Mouse (Mus musculus) left cerebral cortex, adult 9 months (tissue): ENCODE measurements around the gene Dyrk3.
"Not testable (repeated sequence)": the region's sequence is repeated elsewhere in the genome, so short reads cannot be mapped to it uniquely, and the experiment has no call there.

ENCODE experiments used
- DNase-seq, 2 experiments: peaks; one replicate each; pipeline ENCODE4 v3.0.0; 2022; ENCODE audit warnings: low spot score in 2 of 2

Dyrk3 gene

DNA sequence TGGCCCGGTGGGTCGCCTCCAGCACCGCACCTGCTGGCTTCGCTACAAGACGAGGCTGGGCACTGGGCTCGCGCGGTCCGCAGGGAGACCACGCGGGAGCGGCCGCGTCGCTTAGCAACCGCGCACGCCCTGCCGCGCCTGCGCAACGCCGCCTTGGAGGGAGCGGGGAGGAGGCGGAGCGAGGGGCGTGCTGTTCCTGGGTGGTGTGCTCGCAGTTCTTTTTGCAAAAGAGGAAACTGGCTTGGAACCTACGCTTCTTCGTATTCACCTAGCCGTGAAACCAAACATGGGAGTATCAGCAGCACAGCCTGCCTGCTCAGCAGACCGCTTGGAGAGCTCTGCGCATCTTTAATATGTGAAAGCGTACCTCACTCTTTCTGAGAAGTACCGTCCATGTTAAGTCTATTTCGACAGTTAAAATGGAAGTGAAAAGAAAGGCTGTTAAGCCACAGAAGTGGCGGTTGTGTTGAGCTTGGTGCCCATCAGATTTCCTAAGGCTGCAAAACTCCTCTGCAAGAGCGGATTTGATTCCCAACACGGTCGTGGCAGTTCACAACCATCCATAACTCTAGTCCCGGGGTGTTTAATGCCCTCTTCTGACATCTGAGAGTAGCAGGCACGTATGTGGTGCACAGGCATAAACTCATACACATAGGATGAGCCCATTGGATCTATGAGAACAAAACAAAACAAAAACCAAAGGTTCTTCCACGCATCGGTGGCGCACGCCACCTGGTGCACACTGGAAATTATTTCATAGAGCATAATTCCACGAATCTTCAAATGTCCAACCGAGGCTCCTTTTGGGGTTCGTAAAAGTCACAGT is at the start of gene Dyrk3:
Dyrk3 (minus strand) TSS at position 150 of the 826 bp plus-strand sequence.
- DNase-seq = peak; percentile 69 to 86

DNA sequence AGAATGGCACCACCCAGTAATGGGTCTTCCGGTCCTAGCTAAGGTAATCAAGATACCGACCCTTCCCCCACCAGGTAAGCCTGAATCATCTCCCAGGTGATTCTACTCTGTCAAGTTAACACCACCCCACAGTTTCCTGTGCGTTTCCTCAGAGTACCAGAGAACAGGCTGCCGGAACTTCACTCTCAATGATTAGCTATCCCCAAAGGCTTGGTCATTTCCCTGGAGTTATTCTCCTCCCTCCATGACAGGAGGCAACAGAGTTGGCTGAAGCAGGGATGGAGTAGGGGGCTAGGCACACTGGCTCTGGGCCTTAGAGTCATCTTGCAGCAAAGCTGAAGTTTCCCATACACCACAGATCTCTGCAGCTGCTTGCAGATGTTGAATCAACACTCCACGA is 49.7 kb upstream of the Dyrk3 start:
- DNase-seq = no peak

DNA sequence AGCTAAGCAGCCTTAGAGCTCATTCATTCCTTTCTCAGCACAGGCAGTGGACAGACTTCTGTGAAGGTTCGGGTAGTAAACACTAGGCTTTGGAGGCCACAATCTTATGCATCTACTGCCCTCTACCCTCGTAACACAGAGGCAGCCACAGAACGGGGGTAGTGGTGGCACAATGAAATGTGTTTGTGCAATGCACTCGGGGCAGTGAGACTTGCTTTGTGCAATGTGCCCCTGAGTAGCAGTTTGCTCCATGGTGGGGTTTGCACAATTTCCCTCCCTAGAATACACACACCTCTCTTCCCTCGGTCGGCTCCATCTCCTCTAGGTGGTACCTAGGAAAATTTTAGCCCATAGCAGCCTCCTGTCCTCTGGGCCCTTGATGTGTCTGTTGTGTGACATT is 48.9 kb upstream of the Dyrk3 start:
- no peak for DNase-seq

DNA sequence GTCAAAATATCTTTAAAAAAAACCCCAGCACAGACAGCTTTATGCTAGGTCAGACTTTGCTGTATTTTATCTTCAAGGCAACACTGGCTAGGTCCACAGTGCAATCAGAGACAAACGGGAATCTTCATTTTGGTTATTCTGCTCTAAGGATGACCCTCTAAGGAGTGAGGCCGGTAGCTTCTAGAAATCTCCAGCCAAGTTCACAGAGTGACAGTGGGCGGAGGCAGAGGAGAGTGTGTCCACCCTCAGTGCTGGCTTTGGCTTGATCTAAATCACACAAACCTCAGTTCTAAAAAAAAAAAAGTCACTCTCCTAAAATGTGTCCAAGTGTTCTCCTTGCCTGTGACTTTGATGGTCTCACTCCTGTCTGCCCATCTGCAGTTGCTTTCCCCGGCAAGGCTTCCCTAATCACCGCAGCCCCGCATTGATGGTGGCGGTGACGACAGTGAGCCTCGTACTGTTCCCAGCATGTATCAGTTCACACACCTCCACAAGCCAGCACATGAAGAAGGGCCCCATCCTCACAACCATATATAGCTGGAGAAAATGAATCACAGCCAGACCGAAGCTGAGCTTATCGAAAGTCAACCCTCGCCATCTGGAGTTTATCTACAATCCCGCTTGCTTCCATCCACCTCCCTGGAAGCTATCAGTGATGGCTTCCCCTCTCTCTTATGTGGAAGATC is 47.8 kb upstream of the Dyrk3 start:
- peak in 1 of 2 experiments; percentile 57 for DNase-seq

DNA sequence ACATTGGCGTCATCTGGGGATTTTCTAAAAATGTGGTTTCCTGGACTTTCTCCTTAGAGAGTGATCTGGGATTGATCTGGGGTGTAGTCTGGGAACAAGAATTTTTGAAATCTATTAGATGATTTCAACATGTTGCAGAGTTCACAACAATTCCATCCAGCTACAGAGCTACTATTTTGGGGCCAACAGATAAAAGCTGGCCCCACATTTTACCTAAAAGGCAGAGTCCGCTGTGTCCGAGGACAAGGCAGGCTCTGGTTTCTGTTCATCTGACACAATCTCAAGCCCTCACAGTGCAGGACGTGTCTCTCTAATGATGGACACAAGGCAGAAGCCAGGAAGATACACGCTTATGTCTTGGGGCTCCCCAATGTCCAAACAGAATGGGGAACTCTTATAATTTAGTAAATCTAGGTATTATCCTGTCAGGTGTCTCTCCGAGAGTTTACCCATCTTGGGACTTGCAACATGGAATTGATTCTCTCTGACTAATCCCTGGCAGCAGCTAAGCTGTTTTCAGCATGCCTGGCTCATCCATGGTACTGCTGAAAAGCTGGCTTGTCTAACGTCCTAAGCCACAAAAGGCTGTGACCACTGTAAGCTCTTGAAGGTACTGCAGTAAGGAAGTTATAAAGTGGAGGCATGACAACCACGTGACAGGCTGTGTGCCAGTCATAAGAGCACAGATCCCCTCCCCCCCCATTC is 47.0 kb upstream of the Dyrk3 start:
- no peak for DNase-seq

DNA sequence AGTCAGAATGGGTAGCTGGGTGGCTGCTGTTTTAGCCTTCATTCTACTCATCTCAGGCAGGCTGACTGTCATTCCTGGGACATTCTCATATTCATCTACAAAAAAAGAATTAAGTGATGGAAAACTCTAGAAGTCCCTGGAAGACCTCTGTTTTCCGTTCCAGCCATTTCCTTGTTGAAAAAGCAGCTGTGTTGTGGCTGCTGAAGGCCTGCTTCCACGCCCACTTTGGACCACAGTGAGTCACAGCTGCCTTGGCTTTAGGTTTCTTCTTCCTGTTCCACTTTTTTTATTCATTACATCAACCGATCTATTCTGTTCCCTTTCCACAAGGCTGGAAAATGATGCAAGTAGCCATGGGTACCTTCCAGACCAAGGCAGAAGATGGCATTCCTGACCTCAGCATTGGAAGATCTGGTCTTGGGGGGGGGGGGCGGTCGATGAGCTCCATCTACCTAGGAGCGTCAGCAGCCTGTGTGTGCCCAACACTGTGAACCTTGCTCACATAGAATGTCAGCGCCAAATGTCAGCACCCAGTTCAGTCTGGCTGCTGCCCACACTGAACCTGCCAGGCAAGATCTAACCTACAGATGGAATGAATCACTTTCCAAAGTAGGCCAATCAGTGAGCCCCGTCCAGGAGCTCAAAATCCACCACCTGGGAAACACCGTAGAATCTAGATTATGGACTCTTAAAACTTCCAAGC is 46.3 kb upstream of the Dyrk3 start:
- no peak for DNase-seq

DNA sequence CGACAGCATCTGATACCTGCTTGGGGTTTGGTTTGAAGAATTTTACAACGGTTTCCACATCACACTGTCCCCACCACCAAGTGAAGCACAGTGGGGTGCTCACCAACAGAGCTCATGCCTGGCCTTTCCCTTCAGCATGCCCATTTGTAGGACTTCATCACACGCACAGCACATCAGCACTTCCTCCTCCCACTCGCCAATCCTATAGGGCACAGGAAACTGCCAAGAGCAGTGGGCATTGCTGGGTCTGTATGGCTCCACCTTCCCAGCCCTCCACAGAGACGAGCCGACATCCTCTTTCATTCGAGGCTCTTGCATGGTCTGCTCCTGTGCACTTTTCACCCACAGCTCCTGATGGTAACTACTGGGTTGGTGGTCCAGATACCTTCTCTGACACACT is 45.1 kb upstream of the Dyrk3 start:
- DNase-seq = no peak

DNA sequence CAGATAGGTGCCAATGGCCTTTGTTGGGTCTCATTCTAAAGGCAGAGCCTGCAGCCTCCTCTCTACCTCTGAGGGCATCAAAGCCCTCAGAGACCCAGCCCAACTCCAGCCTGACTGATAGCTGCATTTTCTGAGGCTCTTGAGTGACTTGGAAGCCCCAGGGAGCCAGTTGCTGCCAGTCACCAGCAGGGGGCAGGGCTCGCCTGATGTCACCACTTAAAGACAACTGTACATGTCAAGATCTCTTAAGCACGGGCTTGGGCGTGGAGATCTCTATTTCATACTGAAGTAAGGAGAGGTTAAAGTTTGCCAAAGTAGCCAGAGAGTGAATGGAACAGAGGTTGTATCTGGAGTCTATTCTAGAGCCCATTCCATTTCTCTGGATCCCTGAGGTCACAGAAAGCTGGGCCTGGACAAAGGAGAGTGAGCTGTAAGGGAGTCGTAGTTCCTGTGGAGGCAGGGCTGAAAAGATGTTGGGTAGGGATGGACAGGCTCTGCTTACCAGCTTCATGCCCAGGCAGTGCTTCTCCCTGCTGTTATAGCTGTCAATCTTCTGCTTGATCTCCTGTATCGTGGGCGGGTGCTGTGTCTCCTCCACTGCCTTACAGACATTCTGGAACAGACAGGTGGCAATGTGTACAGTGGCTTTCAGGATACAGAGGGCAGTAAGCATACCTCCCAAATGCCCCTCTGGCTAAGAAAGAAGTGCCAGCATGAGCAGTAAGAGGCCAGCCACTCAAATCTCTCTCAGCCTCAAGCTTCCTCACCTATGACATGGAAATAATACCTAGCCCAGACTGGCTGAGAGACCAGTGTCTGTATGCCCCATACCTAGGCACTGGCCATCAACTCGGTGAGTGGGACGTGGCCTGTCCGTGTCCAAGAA is 43.7 kb upstream of the Dyrk3 start:
- DNase-seq = peak in 1 of 2 experiments; percentile 77

DNA sequence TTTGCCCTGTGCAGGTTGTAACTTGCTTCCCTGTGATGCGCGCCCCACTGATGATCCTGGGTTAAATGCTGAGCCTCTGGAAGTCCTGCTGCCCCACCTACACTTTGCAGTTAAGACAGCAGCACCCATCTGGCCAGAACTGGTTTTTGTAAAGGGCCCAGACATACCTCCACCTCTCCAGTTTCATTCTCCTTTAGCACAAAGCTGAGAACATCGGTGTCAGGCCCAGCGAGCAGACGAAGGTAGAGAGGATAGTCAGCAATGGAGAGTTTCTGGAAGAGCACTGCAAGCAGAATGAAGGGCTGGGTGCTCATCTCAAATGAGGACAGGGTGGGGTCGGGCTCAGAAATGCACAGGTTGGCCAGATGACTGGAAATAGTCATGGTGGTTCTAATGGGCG is 42.2 kb upstream of the Dyrk3 start:
- no peak for DNase-seq

DNA sequence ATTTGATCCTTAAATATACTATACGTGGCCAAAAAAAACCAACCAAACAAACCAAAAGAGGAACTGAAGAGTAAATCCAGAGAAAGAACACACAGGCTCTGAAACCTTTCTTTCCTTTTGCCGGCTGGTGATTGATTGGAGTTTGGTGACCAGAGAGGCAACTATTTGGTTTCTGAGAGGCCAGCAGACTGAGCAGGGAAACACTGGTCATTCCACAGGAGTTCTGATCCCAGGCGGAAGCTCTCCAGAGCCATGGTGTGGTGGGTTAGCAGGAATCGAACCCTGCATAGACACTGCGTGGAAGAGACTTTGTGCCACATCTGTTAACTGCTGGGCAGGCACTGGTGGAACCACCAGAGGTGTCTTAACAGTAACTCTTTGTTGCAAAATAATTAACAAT is 39.9 kb upstream of the Dyrk3 start:
- DNase-seq = no peak

DNA sequence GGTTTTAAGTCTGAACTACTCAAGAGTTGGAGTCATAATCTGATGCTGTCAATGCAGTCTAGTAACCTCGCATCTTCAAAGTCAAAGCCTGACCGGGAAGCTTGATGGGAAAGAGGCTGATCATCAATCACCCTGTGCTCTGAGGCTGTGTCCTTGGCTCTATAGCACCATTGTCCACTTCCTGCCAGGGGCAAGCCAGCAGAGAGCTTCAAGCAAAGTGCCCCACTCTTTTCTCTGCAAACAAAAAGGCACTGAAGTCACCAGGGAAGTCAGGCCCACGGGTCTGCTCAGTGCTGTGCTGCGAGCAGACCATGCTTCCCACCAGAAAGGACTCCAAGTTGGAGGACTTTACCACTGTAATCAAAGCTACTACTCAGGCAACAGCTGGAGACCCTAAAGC is 39.1 kb upstream of the Dyrk3 start:
- no peak for DNase-seq

DNA sequence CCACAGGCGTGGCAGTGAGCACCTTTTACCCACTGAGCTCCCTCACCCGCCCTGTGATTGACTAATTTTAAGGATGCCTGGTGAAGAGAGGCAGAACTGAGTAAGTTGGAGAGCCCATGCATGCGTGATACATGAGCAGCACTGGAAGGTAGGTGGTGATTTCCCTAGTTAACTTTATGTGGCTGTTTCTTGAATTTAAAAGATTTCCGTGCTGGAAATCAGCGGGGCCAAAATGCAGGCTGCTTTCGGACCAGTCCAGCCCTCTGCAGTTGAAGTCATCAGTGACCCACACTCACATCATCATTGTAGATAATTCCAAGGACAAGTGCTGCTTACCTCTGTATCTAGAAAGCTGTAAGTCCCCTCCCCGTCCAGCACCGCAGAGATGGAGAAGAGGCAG is 37.7 kb upstream of the Dyrk3 start:
- no peak for DNase-seq

DNA sequence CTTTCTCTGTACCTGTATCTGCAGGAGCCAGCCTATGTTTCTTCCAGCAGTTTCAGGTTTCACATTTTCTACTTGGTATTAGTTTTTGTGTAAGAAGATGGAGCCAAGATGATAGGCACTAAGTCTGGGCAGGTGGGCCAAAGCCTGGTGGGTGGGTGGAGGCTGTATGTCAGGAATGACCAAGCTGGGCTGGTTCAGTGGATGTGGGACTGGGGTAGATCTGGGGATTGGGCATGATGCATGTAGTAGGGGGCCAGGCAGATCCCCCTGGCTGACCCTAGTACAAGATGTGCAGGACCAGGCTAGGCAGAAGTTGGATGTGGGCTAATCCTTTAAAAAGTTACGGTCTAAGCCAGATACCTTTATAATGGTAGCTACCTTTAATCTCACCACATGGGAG is 37.0 kb upstream of the Dyrk3 start:
- DNase-seq = no peak

DNA sequence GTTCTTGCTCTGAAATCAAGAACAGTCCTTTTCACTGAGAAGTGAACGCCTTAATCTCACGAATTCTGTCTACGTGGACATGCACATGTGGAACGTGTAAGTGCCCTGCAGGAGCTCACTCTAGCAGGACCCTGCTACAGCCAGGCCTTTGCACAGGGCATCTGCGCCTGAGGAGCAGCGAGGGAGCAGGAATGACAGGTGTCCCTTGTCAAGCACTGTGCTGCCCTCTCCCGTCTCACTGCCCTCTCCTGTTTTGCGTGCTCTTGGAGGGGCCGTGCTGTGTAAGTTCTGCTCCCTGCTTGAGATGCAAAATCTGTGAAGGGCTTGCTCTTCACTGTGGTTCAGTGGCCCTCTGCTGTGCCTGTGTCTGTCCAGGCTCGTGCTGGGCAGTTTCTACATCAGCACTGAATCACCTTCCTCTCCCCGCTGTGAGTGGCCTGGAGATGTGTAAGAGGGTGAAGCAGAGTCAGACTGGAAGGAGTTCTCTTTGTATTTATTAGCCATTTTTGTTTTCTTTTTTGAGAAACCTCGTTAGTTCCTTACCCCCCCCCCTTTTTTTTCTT is 36.2 kb upstream of the Dyrk3 start:
- no peak for DNase-seq

DNA sequence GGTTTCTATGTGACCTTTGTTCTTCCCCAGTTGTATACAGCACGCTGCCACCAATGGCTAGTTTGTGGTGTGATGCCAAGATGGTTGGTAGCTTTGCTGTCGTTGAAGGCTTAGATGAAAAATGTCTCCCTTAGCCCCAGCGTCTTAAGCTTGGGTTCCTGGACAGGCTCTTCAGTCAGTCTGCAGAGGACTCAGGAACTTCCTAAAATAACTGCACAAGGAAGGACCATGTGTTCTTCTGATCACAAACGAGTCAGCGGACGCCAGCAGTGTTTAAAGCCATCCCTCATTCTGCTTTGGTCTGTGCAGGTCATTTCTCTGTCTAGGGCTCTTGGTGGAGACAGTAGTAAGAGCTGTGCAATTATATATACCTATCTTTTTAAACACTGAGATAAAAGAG is 35.7 kb upstream of the Dyrk3 start:
- DNase-seq = no peak

DNA sequence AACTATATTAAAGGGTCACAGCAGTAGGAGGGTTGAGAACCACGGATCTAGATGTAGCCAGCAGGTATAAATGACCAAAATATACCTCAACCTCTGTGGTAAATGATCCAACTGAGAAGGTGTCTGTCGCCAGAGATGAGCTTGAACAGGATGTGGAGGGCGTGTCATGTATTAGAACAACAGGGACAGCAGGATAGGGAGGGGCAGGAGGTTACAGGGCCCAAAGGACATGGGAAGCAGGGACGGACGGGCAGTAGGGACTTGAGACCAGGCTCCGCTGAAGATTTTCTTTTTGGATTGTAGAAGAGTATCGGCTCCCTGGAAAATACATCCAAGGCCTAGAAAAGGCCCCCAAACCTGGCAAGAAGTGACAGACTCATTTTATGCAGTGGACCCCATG is 34.9 kb upstream of the Dyrk3 start:
- DNase-seq = no peak

DNA sequence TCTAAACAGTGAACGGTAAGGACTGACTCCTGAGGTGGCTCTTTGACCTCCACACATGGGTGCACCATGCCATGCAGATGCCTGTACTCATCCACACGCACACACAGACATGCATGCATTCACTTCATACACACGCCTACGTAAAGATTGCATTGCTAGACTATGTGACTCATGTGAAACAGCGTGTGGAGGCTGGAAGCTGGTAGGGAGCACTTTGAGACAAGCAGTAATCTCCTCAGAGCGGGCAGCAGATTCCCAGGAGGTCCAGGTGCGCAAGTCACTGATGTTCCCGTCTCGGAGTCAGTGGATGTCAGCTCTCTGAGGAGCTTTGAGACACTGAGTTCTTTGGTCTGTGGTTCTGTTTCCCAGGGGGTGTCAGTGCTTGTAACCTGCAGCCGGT is 29.5 kb upstream of the Dyrk3 start:
- peak in 1 of 2 experiments; percentile 53 for DNase-seq

DNA sequence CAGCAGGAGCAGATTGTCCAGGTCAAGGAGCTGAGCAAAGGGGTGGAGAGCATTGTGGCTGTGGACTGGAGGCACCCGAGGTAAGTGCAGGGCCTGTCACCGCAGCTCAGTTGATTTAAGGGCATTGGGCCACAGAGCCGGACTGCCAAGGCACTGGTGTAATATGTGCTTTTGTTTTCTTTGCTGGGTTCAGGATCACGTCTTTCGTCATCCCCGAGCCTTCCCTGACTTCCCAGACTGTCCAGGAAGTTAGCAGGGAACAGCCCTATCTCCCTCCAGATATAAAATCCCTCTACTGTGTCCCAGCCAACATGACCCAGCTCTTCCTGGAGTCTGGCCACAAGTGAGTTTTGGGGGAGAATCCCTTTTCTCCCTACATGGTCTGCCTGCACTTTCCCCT is 26.3 kb upstream of the Dyrk3 start:
- DNase-seq = no peak

DNA sequence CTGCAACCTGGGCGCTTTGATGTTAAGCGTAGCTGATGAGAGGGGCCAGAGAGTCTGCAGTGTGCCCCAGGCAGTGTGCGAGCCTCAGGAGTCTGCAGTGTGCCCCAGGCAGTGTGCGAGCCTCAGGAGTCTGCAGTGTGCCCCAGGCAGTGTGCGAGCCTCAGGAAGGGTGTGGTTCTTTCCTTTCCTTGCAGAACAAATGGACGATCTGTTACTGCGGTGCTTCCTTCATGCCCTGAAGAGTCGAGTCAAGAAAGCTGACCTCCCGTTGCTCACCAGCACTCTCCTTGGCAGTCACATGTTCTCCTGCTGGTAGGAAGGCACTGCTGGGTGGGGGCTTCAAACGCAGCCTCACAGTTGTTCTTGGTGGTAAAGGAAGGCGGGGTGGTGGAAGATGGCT is 23.0 kb upstream of the Dyrk3 start:
- DNase-seq = no peak

DNA sequence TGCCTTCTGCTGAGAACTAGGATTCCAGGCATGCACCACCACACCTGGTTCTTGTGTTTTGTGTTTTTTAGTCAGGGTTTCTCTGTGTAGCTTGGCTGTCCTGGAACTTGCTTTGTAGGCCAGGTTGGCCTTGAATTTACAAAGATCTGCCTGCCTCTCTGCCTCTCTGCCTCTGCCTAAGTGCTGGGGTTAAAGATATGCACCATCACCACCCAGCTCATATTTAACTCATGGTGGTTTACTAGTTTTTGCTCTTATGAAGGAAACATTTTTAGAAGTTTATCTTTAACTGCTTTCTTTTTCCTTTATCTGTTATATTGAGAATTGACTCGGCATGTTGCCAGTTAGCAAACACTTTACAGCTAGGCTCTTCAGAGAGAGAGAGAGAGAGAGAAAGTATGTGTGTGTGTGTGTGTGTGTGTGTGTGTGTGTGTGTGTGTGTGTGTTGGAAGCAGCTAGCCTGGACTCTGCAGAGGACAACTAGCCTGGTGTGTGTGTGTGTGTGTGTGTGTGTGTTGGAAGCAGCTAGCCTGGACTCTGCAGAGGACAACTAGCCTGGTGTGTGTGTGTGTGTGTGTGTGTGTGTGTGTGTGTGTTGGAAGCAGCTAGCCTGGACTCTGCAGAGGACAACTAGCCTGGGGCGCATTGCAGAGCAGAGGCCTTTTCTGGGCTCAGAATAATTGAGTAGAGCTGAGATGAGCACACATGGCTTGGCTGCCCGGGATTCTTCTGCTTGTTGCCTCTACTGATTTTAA is 21.6 kb upstream of the Dyrk3 start:
- not testable (repeated sequence) for DNase-seq
